Mouse (Mus musculus) Patski (cell line): ENCODE measurements around the gene Gpkow. TPM values are rescaled to one million over a fixed set of nuclear protein-coding genes. Genes with fewer than 3 reads are reported as not detected.
"Not testable (repeated sequence)": the region's sequence is repeated elsewhere in the genome, so short reads cannot be mapped to it uniquely, and the experiment has no call there.

Experiments
- ATAC-seq: fragments of 100-300 bp; one replicate; pipeline ENCODE4 v1.8.0; 2021
- CTCF ChIA-PET: fragments of 350-600 bp; sonication (Branson Sonifier 250); formaldehyde crosslinking; loops from one replicate; lab custom pipeline; 2022; ENCODE audit warnings: inconsistent platforms; lab: Charles Lee
- POLR2A ChIA-PET: fragments of 350-600 bp; sonication (Branson Sonifier 250); formaldehyde crosslinking; loops from one replicate; lab custom pipeline; 2022; ENCODE audit warnings: antibody characterized with exemption, inconsistent platforms; lab: Charles Lee
- DNase-seq: peaks from one replicate; pipeline ENCODE4 v3.0.0-alpha.2; 2011; ENCODE audit warnings: low read depth, low spot score
- H3K27me3 ChIP-seq: fragments of 371-371 bp; one replicate; pipeline ENCODE4 v1.5.1; 2021
- CTCF ChIP-seq: fragments of 100-300 bp; IDR thresholded peaks from one replicate; pipeline ENCODE4 v1.5.1; 2021
- in situ Hi-C: fragments of 300-500 bp; cut with MboI; formaldehyde crosslinking; loops from 3 replicates; pipeline ENCODE4 v1.11.1; 2018; ENCODE audit warnings: low pct_unique_long_range_greater_than_20kb, mixed read lengths
- polyA plus RNA-seq: library from polyadenylated mRNA; unstranded; gene quantifications from one replicate; pipeline ENCODE4 v1.2.3, GENCODE M21; 2021

Gpkow gene
- polyA plus RNA-seq, 1 experiment from 2014 or later: 36.4 TPM

- ATAC-seq: no peak
- DNase-seq: no peak
- in situ Hi-C loops: no loop called here
- no peak for TF ChIP-seq CTCF
- CTCF ChIA-PET: no interaction called here
- H3K27me3 ChIP-seq: peaks cover 18% of the 10 kb centered on the region
- POLR2A ChIA-PET: no interaction called here
Observed at GRCm38 (mm10) chrX:7688321-7688720, 8.6 kb upstream of the Gpkow start.

- H3K27me3 ChIP-seq: peaks cover 13% of the 10 kb centered on the region
- POLR2A ChIA-PET: no interaction called here
- no peak for DNase-seq
- CTCF ChIA-PET: no interaction called here
- no peak for TF ChIP-seq CTCF
- in situ Hi-C loops: loop anchor here (10.0 kb wide), 1 partner anchor 216 kb away; no protein-coding TSS in a partner anchor
- ATAC-seq: no peak
Observed at GRCm38 (mm10) chrX:7690486-7690885, 6.4 kb upstream of the Gpkow start.

DNA sequence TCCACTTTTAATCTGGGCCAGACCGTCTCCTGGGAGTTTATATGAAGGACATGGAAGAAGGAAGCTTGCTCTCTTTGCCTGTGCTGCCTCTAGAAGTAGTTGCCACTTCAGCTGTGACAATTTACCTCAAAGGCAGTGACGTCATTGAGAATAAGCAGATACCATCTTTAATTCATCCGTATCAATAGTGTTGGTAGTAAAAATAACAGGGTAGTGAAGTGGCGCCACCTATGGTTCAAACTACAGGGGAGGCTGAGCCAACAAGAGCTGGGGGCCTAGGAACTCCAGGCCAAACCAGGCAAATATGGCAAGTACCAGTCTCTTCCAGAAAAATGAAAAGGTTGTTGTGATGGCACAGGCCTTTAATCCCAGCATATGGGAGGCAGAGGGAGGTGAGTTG, 4.1 kb upstream of the Gpkow start:
- no peak for DNase-seq
- CTCF ChIA-PET: interaction anchor here (1.0 to 1.2 kb wide), 4 partner anchors 14 to 271 kb away, joined by 3 to 7 read pairs (median 3); no protein-coding TSS in a partner anchor
- no peak for ATAC-seq
- in situ Hi-C loops: loop anchor here (10.0 kb wide), 1 partner anchor 218 kb away; no protein-coding TSS in a partner anchor
- H3K27me3 ChIP-seq: peaks cover 13% of the 10 kb centered on the region
- POLR2A ChIA-PET: no interaction called here
- no peak for TF ChIP-seq CTCF

GRCm38 (mm10) chrX:7696520-7696919, 411 bp upstream of the Gpkow start:
- in situ Hi-C loops: loop anchor here (10.0 kb wide), 1 partner anchor 222 kb away; no protein-coding TSS in a partner anchor
- no peak for ATAC-seq
- ChIA-PET POLR2A (interaction anchor here (0.6 kb wide), 1 partner anchor 10 kb away, joined by 6 read pairs; no protein-coding TSS in a partner anchor), CTCF (interaction anchor here (0.5 kb wide), 1 partner anchor 374 kb away, joined by 3 read pairs; no protein-coding TSS in a partner anchor)
- no peak for DNase-seq
- no peak for TF ChIP-seq CTCF
- H3K27me3 ChIP-seq: no peaks in the 10 kb centered on the region

DNA sequence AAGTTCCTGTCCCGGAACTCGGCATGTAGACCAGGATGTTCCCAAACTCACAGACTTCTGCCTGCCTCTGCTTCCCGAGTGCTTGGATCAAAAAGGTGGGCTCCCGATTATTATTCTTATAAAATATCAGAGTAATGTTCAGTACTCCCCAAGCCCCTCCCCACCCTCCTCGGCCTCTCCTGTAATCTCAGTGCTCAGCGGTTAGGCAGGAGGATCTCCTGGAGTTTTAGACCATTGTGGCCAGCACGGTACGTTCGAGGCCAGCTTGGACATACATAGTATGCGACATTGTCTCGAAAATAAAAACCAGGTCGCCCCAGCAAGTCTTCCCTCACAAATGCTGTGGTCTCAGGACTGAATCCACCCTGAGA, 16.8 kb downstream of the Gpkow start:
- H3K27me3 ChIP-seq, ATAC-seq, POLR2A ChIA-PET, DNase-seq, CTCF ChIA-PET, in situ Hi-C loops: not testable (repeated sequence)

DNA sequence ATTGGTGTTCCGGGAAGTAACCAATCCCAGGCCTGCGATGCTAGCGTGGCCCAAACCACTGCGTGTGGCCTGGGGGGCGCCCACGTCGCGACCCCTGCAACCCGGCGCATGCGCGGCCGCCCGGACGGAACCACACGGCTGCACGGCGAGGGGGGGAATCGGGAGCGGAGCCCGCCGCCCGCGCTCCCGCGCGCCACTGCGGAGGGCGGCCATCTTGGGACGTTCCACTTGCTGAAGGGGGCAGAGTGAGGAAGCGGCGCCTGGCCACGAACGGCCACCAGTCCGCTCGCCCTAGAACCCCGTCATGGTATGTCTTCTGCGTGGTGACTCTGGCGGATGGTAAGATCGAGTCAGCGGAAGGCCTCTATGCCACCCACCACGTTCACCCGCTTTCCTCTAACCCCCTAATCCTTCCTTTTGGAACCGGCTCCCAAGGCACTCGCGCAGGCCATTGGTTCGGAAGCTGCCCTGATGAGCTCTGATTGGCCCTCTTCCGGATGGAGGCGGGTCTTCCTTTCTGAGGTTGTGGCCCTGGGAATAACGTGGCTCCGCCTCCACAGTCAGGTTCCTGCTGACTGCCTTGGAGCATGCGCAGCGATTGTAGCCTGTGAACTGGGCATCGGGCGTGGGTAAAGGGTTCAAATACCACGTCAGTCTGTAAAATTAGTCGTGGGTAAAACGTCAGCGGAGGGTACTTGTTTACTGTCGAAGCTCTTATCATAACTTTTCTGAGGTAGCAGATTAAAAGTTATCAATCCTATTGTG, 17.4 kb downstream of the Gpkow start, which contains the start of gene Wdr45:
TSS of gene Wdr45 (plus strand) at position 199 of the 765 bp plus-strand sequence.
- in situ Hi-C loops, CTCF ChIA-PET, H3K27me3 ChIP-seq: not testable (repeated sequence)
- POLR2A ChIA-PET: interaction anchor here (0.7 kb wide), 1 partner anchor 32 kb away, joined by 3 read pairs; no protein-coding TSS in a partner anchor
- ATAC-seq (peak; percentile 95), DNase-seq (peak; percentile 55)

- H3K27me3 ChIP-seq, DNase-seq, in situ Hi-C loops, POLR2A ChIA-PET, ATAC-seq: not testable (repeated sequence)
- CTCF ChIA-PET: interaction anchor here (1.8 kb wide), 1 partner anchor 46 kb away, joined by 3 read pairs; no protein-coding TSS in a partner anchor
Observed at GRCm38 (mm10) chrX:7716058-7716457, 19.1 kb downstream of the Gpkow start.

DNA sequence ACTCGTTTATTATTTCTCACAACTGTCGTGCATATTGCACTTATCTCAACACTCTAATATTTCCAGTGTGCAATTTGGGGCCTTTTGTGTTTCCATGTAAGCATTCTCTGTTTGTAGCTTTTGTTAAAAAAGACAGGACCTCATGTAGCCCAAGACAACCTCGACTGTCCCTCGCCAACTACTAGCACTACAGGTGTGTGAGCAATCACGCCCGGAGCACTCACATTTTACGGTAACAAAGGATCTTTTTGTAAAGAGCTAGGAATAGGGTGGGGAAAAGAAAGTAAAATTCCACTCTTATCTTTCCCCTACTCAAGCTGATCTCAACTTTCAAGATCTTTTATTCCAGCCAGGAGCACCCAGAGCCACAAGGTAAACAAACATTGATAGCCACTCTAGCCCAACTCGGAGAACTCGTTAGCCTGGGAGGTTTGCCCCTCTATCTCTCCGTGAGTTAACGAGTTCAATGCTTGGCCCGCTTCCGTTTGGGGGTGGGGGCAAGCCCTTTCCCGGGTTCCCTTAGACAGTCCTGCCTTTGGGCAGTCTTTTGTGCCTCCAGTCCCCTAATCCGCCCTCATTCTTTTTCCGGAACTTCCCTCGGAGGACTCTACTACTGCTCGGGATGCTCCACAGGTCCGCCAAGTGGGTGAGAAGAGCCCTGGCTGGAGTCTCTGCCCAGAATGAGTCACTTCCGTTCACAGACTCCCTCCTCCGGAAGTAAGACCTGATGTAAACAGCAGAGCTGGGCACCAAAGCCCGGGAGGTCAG, 24.8 kb downstream of the Gpkow start, which contains the start of gene Gm45208:
TSS of gene Gm45208 (plus strand) at position 732 of the 768 bp plus-strand sequence.
- CTCF ChIA-PET: no interaction called here
- peak; percentile 84 for ATAC-seq
- POLR2A ChIA-PET: interaction anchor here (0.5 kb wide), 1 partner anchor 66 kb away, joined by 3 read pairs; no protein-coding TSS in a partner anchor
- in situ Hi-C loops: no loop called here
- peak; percentile 38 for DNase-seq
- no peak for TF ChIP-seq CTCF
- peaks cover 5% of the 10 kb centered on the region for H3K27me3 ChIP-seq

DNA sequence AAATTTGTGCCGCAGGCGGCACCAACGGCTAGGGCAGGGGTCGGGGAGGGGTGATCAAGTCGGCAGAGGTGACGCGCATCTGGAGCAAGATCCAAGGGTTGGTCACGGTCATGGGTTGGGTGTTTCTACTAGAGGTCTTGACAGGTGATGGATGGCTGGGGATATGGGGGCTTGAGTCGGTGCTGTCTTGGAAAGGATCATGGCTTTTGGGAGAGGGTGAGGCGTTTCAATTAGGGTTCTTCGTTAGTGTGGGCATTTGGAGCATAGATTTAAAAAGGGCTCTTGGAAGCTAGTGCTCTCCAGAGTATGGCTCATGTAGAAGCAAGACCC, 25.3 kb downstream of the Gpkow start:
- in situ Hi-C loops: no loop called here
- ChIA-PET POLR2A (no interaction called here), CTCF (no interaction called here)
- peak; percentile 5 for ATAC-seq
- TF ChIP-seq CTCF: no peak
- H3K27me3 ChIP-seq: peaks cover 5% of the 10 kb centered on the region
- no peak for DNase-seq

GRCm38 (mm10) chrX:7722691-7723090, 25.8 kb downstream of the Gpkow start:
- H3K27me3 ChIP-seq: peaks cover 5% of the 10 kb centered on the region
- ChIA-PET CTCF (no interaction called here), POLR2A (no interaction called here)
- DNase-seq (no peak), ATAC-seq (no peak)
- TF ChIP-seq CTCF: no peak
- in situ Hi-C loops: no loop called here
